Mouse (Mus musculus) testis, adult 2 months (tissue): ENCODE measurements around the gene Timmdc1.

ENCODE experiments used
- CTCF ChIP-seq: fragments of 200-500 bp; IDR thresholded peaks from 2 replicates; pipeline ENCODE4 v1.5.1; 2012; ENCODE audit warnings: low read depth, mild to moderate bottlenecking, inconsistent platforms, low read length, moderate library complexity; ENCODE audit not compliant: control insufficient read depth, insufficient read depth, insufficient replicate concordance
- POLR2A ChIP-seq: fragments of 200-500 bp; IDR thresholded peaks from 2 replicates; pipeline ENCODE4 v1.6.1; 2012; ENCODE audit warnings: low read depth, mild to moderate bottlenecking, inconsistent platforms, low read length, moderate library complexity; ENCODE audit not compliant: control insufficient read depth

DNA sequence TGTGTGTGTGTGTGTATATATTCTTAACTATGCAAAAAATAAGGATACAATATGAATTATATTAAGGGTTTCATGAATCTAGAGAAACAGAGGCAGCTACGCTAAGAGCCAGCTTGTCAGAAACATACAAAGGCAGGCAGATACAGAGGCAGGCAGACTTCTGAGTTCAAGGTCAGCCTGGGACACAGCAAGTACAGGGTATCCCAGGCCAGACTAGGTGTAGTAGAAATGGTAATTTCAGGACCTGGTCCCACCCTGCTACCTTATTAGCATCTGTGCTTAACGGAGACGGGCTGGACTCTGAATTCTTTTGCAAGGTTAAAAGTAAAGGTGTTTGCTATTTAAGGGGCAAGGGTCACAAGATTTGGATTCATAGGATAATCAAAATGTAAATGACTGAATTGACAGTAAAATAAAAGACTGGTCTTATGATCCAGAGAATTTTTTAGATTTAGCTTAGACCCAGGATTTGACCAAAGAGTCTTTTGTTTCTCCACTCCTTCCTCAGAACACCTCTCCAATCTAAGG, 35.8 kb upstream of the Timmdc1 start, which contains the start of gene Tmem39a:
- TF ChIP-seq POLR2A (no peak), CTCF (no peak)
